Mouse (Mus musculus): ENCODE data around the gene Plac8.

DNA sequence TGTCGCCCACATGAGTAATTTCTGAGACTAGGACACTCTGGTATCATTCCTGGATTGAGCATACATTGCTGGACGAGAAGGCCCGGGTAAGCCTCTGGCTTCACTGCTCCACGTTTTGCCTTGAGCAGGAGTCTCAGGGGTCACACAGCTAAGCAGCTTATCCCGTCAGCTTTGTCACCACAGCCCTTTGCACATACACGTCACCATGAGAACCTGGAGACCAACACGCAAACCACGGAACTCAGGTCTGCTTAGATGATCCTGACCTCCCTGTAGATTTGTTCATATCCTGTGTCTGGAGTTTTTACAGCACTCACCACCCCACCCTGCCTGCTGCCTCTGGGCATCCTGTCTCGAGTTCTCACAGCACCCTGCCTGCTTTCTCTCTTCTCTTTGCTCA is 48.9 kb upstream of the Plac8 start:
- TF ChIP-seq CTCF (IDR thresholded peaks at IDR 0.05; ENCODE audit: control insufficient read depth, insufficient read depth, insufficient replicate concordance, low read depth, low read length), result no peak
- TF ChIP-seq POLR2A (IDR thresholded peaks at IDR 0.05; ENCODE audit: control insufficient read depth, low read depth, low read length), result no peak
